Mouse (Mus musculus): Measurements from ENCODE around the gene Slc44a1. TPM values are rescaled to one million over a fixed set of nuclear protein-coding genes. Genes with fewer than 3 reads are reported as not detected.

The Slc44a1 gene
- total RNA-seq, 2 experiments from 2014 or later = 39.3 to 42.1 TPM

- no peak for DNase-seq (ENCODE audit: low spot score in 2 of 2)
These were observed 156.1 kb downstream of the Slc44a1 start for GRCm38 (mm10) chr4:53596063-53596895.

- DNase-seq (ENCODE audit: low spot score in 2 of 2) = no peak
These were observed 160.2 kb downstream of the Slc44a1 start for GRCm38 (mm10) chr4:53600462-53600861.

GRCm38 (mm10) chr4:53614576-53615225 lies 174.5 kb downstream of the Slc44a1 start:
- no peak for DNase-seq (ENCODE audit: low spot score in 2 of 2)

- no peak for DNase-seq (ENCODE audit: low spot score in 2 of 2)
These were observed 177.8 kb downstream of the Slc44a1 start for GRCm38 (mm10) chr4:53617968-53618367.

- DNase-seq (ENCODE audit: low spot score in 2 of 2) = no peak
These were observed 179.9 kb downstream of the Slc44a1 start for GRCm38 (mm10) chr4:53620104-53620503.

GRCm38 (mm10) chr4:53621084-53621483 lies 180.9 kb downstream of the Slc44a1 start:
- DNase-seq (ENCODE audit: low spot score in 2 of 2) = no peak

- DNase-seq (ENCODE audit: low spot score in 2 of 2) = no peak
These were observed 181.3 kb downstream of the Slc44a1 start for GRCm38 (mm10) chr4:53621490-53621889.

GRCm38 (mm10) chr4:53623711-53624110 lies 183.5 kb downstream of the Slc44a1 start:
- no peak for DNase-seq (ENCODE audit: low spot score in 2 of 2)

GRCm38 (mm10) chr4:53624816-53625215 lies 184.6 kb downstream of the Slc44a1 start:
- no peak for DNase-seq (ENCODE audit: low spot score in 2 of 2)

- no peak for DNase-seq (ENCODE audit: low spot score in 2 of 2)
These were observed 185.1 kb downstream of the Slc44a1 start for GRCm38 (mm10) chr4:53625263-53625662.

GRCm38 (mm10) chr4:53628924-53629323 lies 188.7 kb downstream of the Slc44a1 start:
- DNase-seq (ENCODE audit: low spot score in 2 of 2) = peak; percentile 24 to 70

- DNase-seq (ENCODE audit: low spot score in 2 of 2) = no peak
These were observed 190.7 kb downstream of the Slc44a1 start for GRCm38 (mm10) chr4:53630963-53631315.

GRCm38 (mm10) chr4:53631316-53632010 lies 191.2 kb downstream of the Slc44a1 start, which contains the start of gene Fsd1l:
TSS of gene Fsd1l (plus strand) at chr4:53631471.
- DNase-seq (ENCODE audit: low spot score in 2 of 2) = peak; percentile 70 to 81

GRCm38 (mm10) chr4:53632011-53632349 lies 191.8 kb downstream of the Slc44a1 start:
- no peak for DNase-seq (ENCODE audit: low spot score in 2 of 2)

GRCm38 (mm10) chr4:53635336-53635735 lies 195.1 kb downstream of the Slc44a1 start:
- no peak for DNase-seq (ENCODE audit: low spot score in 2 of 2)

GRCm38 (mm10) chr4:53637269-53637909 lies 197.2 kb downstream of the Slc44a1 start:
- DNase-seq (ENCODE audit: low spot score in 2 of 2) = no peak

GRCm38 (mm10) chr4:53638549-53639123 lies 198.4 kb downstream of the Slc44a1 start:
- no peak for DNase-seq (ENCODE audit: low spot score in 2 of 2)

- DNase-seq (ENCODE audit: low spot score in 2 of 2) = no peak
These were observed 217.8 kb downstream of the Slc44a1 start for GRCm38 (mm10) chr4:53658029-53658428.

- no peak for DNase-seq (ENCODE audit: low spot score in 2 of 2)
These were observed 220.5 kb downstream of the Slc44a1 start for GRCm38 (mm10) chr4:53660711-53661110.

Measured in gastrocnemius, postnatal 4 days (tissue).